Mouse (Mus musculus) neural tube, embryonic 13.5 days (tissue): ENCODE results near the gene Ralgapa1. TPM values are rescaled to one million over a fixed set of nuclear protein-coding genes. Genes with fewer than 3 reads are reported as not detected.

Experiments used
- ATAC-seq: fragments of 200-750 bp; cut with Nextera tagmentation; 2 replicates; pipeline ENCODE4 v1.8.0; 2017; ENCODE audit warnings: low read depth, mild to moderate bottlenecking, moderate TSS enrichment, moderate library complexity
- H3K27ac ChIP-seq: fragments of 300-500 bp; sonication (generic); replicated peaks from 2 replicates; pipeline ENCODE4 v1.5.1; 2015; ENCODE audit warnings: moderate library complexity, mild to moderate bottlenecking, inconsistent platforms
- H3K27me3 ChIP-seq: fragments of 300-500 bp; sonication (generic); 2 replicates; pipeline ENCODE4 v1.6.1; 2015; ENCODE audit warnings: mild to moderate bottlenecking, inconsistent platforms
- H3K36me3 ChIP-seq: fragments of 300-500 bp; sonication (generic); 2 replicates; pipeline ENCODE4 v1.6.1; 2015; ENCODE audit warnings: mild to moderate bottlenecking, inconsistent platforms
- H3K4me1 ChIP-seq: fragments of 300-500 bp; sonication (generic); replicated peaks from 2 replicates; pipeline ENCODE4 v1.6.1; 2015; ENCODE audit warnings: inconsistent platforms
- H3K4me2 ChIP-seq: fragments of 300-500 bp; sonication (generic); 2 replicates; pipeline ENCODE4 v1.6.1; 2015; ENCODE audit warnings: inconsistent platforms, mild to moderate bottlenecking, moderate library complexity
- H3K4me3 ChIP-seq: fragments of 300-500 bp; sonication (generic); 2 replicates; pipeline ENCODE4 v1.5.1; 2015; ENCODE audit warnings: mild to moderate bottlenecking, inconsistent platforms
- H3K9ac ChIP-seq: fragments of 300-500 bp; sonication (generic); 2 replicates; pipeline ENCODE4 v1.6.1; 2015; ENCODE audit warnings: moderate library complexity, mild to moderate bottlenecking, inconsistent platforms
- H3K9me3 ChIP-seq: fragments of 300-500 bp; sonication (generic); 2 replicates; pipeline ENCODE4 v1.6.1; 2016; ENCODE audit warnings: inconsistent platforms
- whole genome bisulfite sequencing: fragments of 180-500 bp; shearing (Covaris S2); methylation state at CpG from one replicate; pipeline ENCODE4 v1.1.7; 2015; 5-methylcytosine and 5-hydroxymethylcytosine counted together
- polyA plus RNA-seq: library from polyadenylated mRNA; unstranded; fragments of >200 nt; fragmentation: Nextera tagmentation; extraction: Ambion mirVana; gene quantifications from 2 replicates; pipeline ENCODE4 v1.2.1, GENCODE M21; 2015

The Ralgapa1 gene
- polyA plus RNA-seq: 21.0 and 22.6 TPM in 2 replicates

DNA sequence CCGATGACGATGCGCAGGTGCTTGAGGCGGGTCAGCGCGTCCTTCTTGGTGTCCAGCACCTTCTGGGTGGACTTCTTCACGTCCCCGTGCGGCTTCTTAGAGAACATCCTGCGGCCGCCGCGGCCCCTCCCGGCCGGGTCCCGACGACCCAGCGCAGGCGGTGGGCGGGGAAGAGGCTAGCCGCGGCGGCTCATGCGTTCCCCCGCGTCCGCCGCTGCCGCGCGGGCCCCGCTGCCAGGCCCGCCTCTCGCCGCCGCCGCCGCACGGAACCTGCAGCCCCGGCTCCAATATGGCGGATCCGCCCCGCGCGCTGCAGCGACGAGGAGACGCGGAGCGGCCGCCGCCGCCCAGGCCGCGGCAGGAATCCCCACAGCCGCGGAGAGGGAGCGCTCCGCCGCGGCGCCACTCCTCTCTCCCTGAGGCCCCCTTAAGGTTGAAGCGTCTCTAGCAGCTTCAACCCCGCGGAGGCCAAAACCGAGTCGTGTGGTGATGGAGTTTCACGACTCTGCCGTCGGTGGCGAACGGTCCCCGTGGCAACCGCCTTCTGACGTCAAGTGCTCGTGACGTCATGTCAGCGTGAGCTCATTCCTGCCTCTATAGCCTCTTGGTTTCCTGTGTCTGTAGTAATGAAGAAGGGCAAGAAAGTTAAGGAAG is at the start of gene Ralgapa1:
Gene Ralgapa1 (minus strand): TSS at position 507 of the 654 bp plus-strand sequence.
- Histone ChIP-seq H3K9ac (peak within 1 kb of the TSS; percentile 87), H3K4me1 (peaks cover 19% of the 10 kb centered on the region), H3K27me3 (no peaks in the 10 kb centered on the region), H3K36me3 (no peaks in the 10 kb centered on the region), H3K4me2 (peak within 1 kb of the TSS; percentile 67), H3K9me3 (no peaks in the 10 kb centered on the region), H3K27ac (peak within 1 kb of the TSS; percentile 97), H3K4me3 (peak within 1 kb of the TSS; percentile 87)
- peak; percentile 95 for ATAC-seq
- under 1% methylated on average over 77 of the region's 78 CpGs for WGBS

GRCm38 (mm10) chr12:55869622-55870322 is 48.8 kb upstream of the Ralgapa1 start:
- H3K4me2 ChIP-seq: no peak overlapping the region
- no peak overlapping the region for H3K27ac ChIP-seq
- H3K27me3 ChIP-seq: no peaks in the 10 kb centered on the region
- H3K4me3 ChIP-seq: no peak overlapping the region
- no peaks in the 10 kb centered on the region for H3K4me1 ChIP-seq
- peaks cover 8% of the 10 kb centered on the region; the same call in 1 of the 2 replicates for H3K9me3 ChIP-seq
- no peak overlapping the region for H3K9ac ChIP-seq
- WGBS: 97% methylated on average over 5 of the region's 5 CpGs
- peaks cover 65% of the 10 kb centered on the region for H3K36me3 ChIP-seq
- no peak for ATAC-seq

GRCm38 (mm10) chr12:55867738-55868137 is 46.8 kb upstream of the Ralgapa1 start:
- no peak overlapping the region for H3K27ac ChIP-seq
- ATAC-seq: no peak
- WGBS: 97% methylated on average over 4 of the region's 4 CpGs

GRCm38 (mm10) chr12:55860631-55861030 is 39.7 kb upstream of the Ralgapa1 start:
- Histone ChIP-seq H3K27ac (no peak overlapping the region), H3K9ac (no peak overlapping the region), H3K4me1 (no peaks in the 10 kb centered on the region), H3K36me3 (peaks cover 74% of the 10 kb centered on the region), H3K4me2 (no peak overlapping the region), H3K4me3 (no peak overlapping the region), H3K9me3 (peaks cover 13% of the 10 kb centered on the region; the same call in 1 of the 2 replicates), H3K27me3 (no peaks in the 10 kb centered on the region)
- 90% methylated on average over 7 of the region's 7 CpGs for WGBS
- ATAC-seq: no peak

More at GRCm38 (mm10) chr12:55867738-55868137, 46.8 kb upstream of the Ralgapa1 start:
- no peak overlapping the region for H3K4me2 ChIP-seq
- H3K36me3 ChIP-seq: peaks cover 76% of the 10 kb centered on the region
- peaks cover 5% of the 10 kb centered on the region; the same call in 1 of the 2 replicates for H3K9me3 ChIP-seq
- no peak overlapping the region for H3K9ac ChIP-seq
- no peaks in the 10 kb centered on the region for H3K27me3 ChIP-seq
- H3K4me3 ChIP-seq: no peak overlapping the region
- no peaks in the 10 kb centered on the region for H3K4me1 ChIP-seq

GRCm38 (mm10) chr12:55859409-55860349 is 38.7 kb upstream of the Ralgapa1 start:
- peaks cover 75% of the 10 kb centered on the region for H3K36me3 ChIP-seq
- 93% methylated on average over 17 of the region's 17 CpGs for WGBS
- ATAC-seq: no peak
- H3K27ac ChIP-seq: no peak overlapping the region
- H3K4me1 ChIP-seq: no peaks in the 10 kb centered on the region
- H3K9ac ChIP-seq: no peak overlapping the region
- H3K9me3 ChIP-seq: peaks cover 13% of the 10 kb centered on the region; the same call in 1 of the 2 replicates
- no peak overlapping the region for H3K4me3 ChIP-seq
- H3K4me2 ChIP-seq: no peak overlapping the region
- H3K27me3 ChIP-seq: no peaks in the 10 kb centered on the region

GRCm38 (mm10) chr12:55850650-55851049 is 29.7 kb upstream of the Ralgapa1 start:
- H3K36me3 ChIP-seq: peaks cover 58% of the 10 kb centered on the region
- no peak for ATAC-seq
- no peaks in the 10 kb centered on the region for H3K27me3 ChIP-seq
- peaks cover 4% of the 10 kb centered on the region; the same call in 1 of the 2 replicates for H3K9me3 ChIP-seq
- no peak overlapping the region for H3K4me2 ChIP-seq
- H3K4me3 ChIP-seq: no peak overlapping the region
- H3K9ac ChIP-seq: no peak overlapping the region
- no peak overlapping the region for H3K27ac ChIP-seq
- no peaks in the 10 kb centered on the region for H3K4me1 ChIP-seq

DNA sequence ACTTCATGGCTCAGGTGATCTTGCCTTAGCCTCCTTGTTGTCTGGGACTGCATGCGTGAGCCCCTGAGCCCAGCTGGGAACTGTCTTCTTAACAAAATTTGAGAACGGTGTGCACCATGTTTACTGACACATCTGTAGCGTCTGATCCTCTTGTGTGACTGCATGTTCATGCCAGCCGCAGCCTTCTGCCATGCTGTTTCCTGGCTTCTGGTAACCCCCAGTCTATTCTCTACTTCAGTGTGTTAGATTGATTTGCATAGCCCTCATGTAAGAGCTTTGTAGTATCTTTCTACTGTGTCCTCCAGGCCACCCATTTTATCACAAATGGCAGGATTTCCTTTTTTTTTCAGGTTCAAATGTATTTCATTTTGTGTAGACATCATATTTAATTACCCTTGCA is 26.9 kb upstream of the Ralgapa1 start:
- H3K27ac ChIP-seq: no peak overlapping the region
- H3K36me3 ChIP-seq: peaks cover 51% of the 10 kb centered on the region
- H3K9ac ChIP-seq: no peak overlapping the region
- WGBS: 94% methylated on average over 4 of the region's 4 CpGs
- ATAC-seq: no peak
- no peaks in the 10 kb centered on the region for H3K4me1 ChIP-seq
- H3K27me3 ChIP-seq: no peaks in the 10 kb centered on the region
- peaks cover 4% of the 10 kb centered on the region; the same call in 1 of the 2 replicates for H3K9me3 ChIP-seq
- no peak overlapping the region for H3K4me2 ChIP-seq
- H3K4me3 ChIP-seq: no peak overlapping the region

GRCm38 (mm10) chr12:55846741-55847140 is 25.8 kb upstream of the Ralgapa1 start:
- 75% methylated on average over 1 of the region's 1 CpGs for WGBS
- H3K4me2 ChIP-seq: no peak overlapping the region
- no peaks in the 10 kb centered on the region for H3K4me1 ChIP-seq
- no peak for ATAC-seq
- H3K27me3 ChIP-seq: no peaks in the 10 kb centered on the region
- H3K4me3 ChIP-seq: no peak overlapping the region
- no peak overlapping the region for H3K9ac ChIP-seq
- no peak overlapping the region for H3K27ac ChIP-seq
- peaks cover 4% of the 10 kb centered on the region; the same call in 1 of the 2 replicates for H3K9me3 ChIP-seq
- peaks cover 54% of the 10 kb centered on the region for H3K36me3 ChIP-seq

DNA sequence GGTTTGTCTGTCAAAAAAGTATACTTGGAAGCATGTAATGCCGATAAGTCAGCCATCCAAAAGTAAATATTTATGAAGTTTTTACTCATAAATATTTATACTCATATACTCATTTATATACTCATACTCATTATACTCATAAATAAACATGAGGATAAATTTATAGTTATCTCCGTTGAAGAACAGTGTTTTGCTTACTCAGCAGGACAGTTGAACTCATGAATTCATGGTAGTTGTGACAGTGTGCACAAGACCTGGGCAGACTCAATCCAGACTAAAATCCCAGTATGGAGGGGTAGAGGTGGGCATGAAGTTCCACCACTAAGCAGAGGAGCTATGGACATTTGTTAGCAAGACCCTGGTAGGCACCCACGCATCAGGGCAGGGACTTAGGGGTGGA is 16.5 kb upstream of the Ralgapa1 start:
- 67% methylated on average over 3 of the region's 3 CpGs for whole genome bisulfite sequencing
- no peak for ATAC-seq

GRCm38 (mm10) chr12:55836199-55836951 is 15.4 kb upstream of the Ralgapa1 start, which contains the start of gene Brms1l:
TSS of gene Brms1l (plus strand) at chr12:55836324.
- ATAC-seq: peak; percentile 100
- no peaks in the 10 kb centered on the region for H3K27me3 ChIP-seq
- peaks cover 16% of the 10 kb centered on the region for H3K4me1 ChIP-seq
- peak within 1 kb of the TSS; percentile 96 for H3K27ac ChIP-seq
- H3K4me3 ChIP-seq: peak within 1 kb of the TSS; percentile 77
- peaks cover 1% of the 10 kb centered on the region; the same call in 1 of the 2 replicates for H3K36me3 ChIP-seq
- peak within 1 kb of the TSS; percentile 86 for H3K9ac ChIP-seq
- under 1% methylated on average over 76 of the region's 77 CpGs for WGBS
- H3K4me2 ChIP-seq: peak within 1 kb of the TSS; percentile 74
- H3K9me3 ChIP-seq: no peaks in the 10 kb centered on the region

More for the DNA sequence above, 16.5 kb upstream of the Ralgapa1 start:
- Histone ChIP-seq H3K4me1 (peaks cover 16% of the 10 kb centered on the region), H3K9me3 (no peaks in the 10 kb centered on the region), H3K4me2 (peak overlapping the region; percentile 74), H3K27ac (no peak overlapping the region), H3K36me3 (peaks cover 13% of the 10 kb centered on the region), H3K27me3 (no peaks in the 10 kb centered on the region), H3K9ac (no peak overlapping the region), H3K4me3 (peak overlapping the region; percentile 77)

- ATAC-seq: no peak
- Histone ChIP-seq H3K9ac (peak overlapping the region; percentile 61), H3K4me3 (peak overlapping the region; percentile 77), H3K27me3 (no peaks in the 10 kb centered on the region), H3K9me3 (no peaks in the 10 kb centered on the region), H3K4me2 (peak overlapping the region; percentile 54), H3K36me3 (no peaks in the 10 kb centered on the region), H3K27ac (peak overlapping the region; percentile 96), H3K4me1 (peaks cover 16% of the 10 kb centered on the region)
- WGBS: under 1% methylated on average over 6 of the region's 6 CpGs
Observed at GRCm38 (mm10) chr12:55835857-55836198, 14.9 kb upstream of the Ralgapa1 start.
